Mouse (Mus musculus) MEL (cell line): ENCODE data around the gene G6pc3. TPM values are rescaled to one million over a fixed set of nuclear protein-coding genes. Genes with fewer than 3 reads are reported as not detected.

Experiments
- DNase-seq: peaks from one replicate; pipeline ENCODE4 v3.0.0; 2011; ENCODE audit warnings: low read depth, low spot score
- H3K27ac ChIP-seq: 2 replicates; pipeline ENCODE4 v1.5.1; 2012; ENCODE audit warnings: low read depth, mild to moderate bottlenecking, control low read depth, low read length, moderate library complexity; ENCODE audit not compliant: control insufficient read depth
- H3K27me3 ChIP-seq, 2 experiments: fragments of 150-350 bp in 1 of 2; sonication (generic) in 1 of 2; 2 replicates each; pipeline ENCODE4 v1.6.1; 2012; ENCODE audit warnings: low read length in 2 of 2, mild to moderate bottlenecking in 2 of 2, improper control_type of control experiment in 1 of 2, moderate library complexity in 1 of 2; ENCODE audit not compliant: insufficient read depth in 2 of 2, control insufficient read depth in 1 of 2
- H3K36me3 ChIP-seq, 2 experiments: 2 replicates each; pipeline ENCODE4 v1.6.1; 2012 to 2014; ENCODE audit warnings: low read length in 2 of 2, improper control_type of control experiment in 1 of 2, inconsistent platforms in 1 of 2, mild to moderate bottlenecking in 1 of 2; ENCODE audit not compliant: insufficient read depth in 2 of 2, control insufficient read depth in 1 of 2
- H3K4me1 ChIP-seq, 2 experiments: fragments of 150-350 bp in 1 of 2; sonication (generic) in 1 of 2; 2 replicates each; pipeline ENCODE4 v1.6.1; 2012; ENCODE audit warnings: low read length in 2 of 2, improper control_type of control experiment in 1 of 2, mild to moderate bottlenecking in 1 of 2; ENCODE audit not compliant: insufficient read depth in 2 of 2, control insufficient read depth in 1 of 2
- H3K4me3 ChIP-seq, 2 experiments: fragments of 150-350 bp in 1 of 2; sonication (generic) in 1 of 2; 2 replicates each; pipeline ENCODE4 v1.5.1; 2012; ENCODE audit warnings: low read depth in 2 of 2, low read length in 2 of 2, mild to moderate bottlenecking in 2 of 2, moderate library complexity in 2 of 2, control low read depth in 1 of 2, improper control_type of control experiment in 1 of 2; ENCODE audit not compliant: control insufficient read depth in 1 of 2, insufficient read depth in 1 of 2
- H3K79me2 ChIP-seq: 2 replicates; pipeline ENCODE4 v1.6.1; 2012; ENCODE audit warnings: mild to moderate bottlenecking, low read length, moderate library complexity; ENCODE audit not compliant: control insufficient read depth, poor library complexity, insufficient read depth
- H3K9ac ChIP-seq: 2 replicates; pipeline ENCODE4 v1.6.1; 2012; ENCODE audit warnings: low read depth, mild to moderate bottlenecking, control low read depth, low read length, moderate library complexity; ENCODE audit not compliant: control insufficient read depth, poor library complexity, severe bottlenecking
- H3K9me3 ChIP-seq: fragments of 150-350 bp; sonication (generic); replicated peaks from 2 replicates; pipeline ENCODE4 v1.6.1; 2012; ENCODE audit warnings: mild to moderate bottlenecking, low read length, improper control_type of control experiment, moderate library complexity; ENCODE audit not compliant: insufficient read depth
- CHD1 ChIP-seq: IDR thresholded peaks from 2 replicates; pipeline ENCODE4 v1.6.1; 2012; ENCODE audit warnings: low read depth, mild to moderate bottlenecking, inconsistent platforms, low read length, improper control_type of control experiment
- CHD2 ChIP-seq: IDR thresholded peaks from 2 replicates; pipeline ENCODE4 v1.6.1; 2011; ENCODE audit warnings: low read length, improper control_type of control experiment
- ELF1 ChIP-seq: IDR thresholded peaks from 2 replicates; pipeline ENCODE4 v1.6.1; 2014; ENCODE audit warnings: low read depth, mild to moderate bottlenecking, inconsistent platforms, low read length, improper control_type of control experiment, moderate library complexity
- ETS1 ChIP-seq: IDR thresholded peaks from 2 replicates; pipeline ENCODE4 v1.6.1; 2012; ENCODE audit warnings: low read depth, mild to moderate bottlenecking, inconsistent platforms, low read length, improper control_type of control experiment, moderate library complexity
- GATA1 ChIP-seq: IDR thresholded peaks from 2 replicates; pipeline ENCODE4 v1.6.1; 2011; ENCODE audit warnings: low read depth, low read length, improper control_type of control experiment
- HCFC1 ChIP-seq: IDR thresholded peaks from 2 replicates; pipeline ENCODE4 v1.6.1; 2012; ENCODE audit warnings: low read depth, mild to moderate bottlenecking, inconsistent platforms, low read length, improper control_type of control experiment, moderate library complexity
- KAT2A ChIP-seq: conservative IDR thresholded peaks from 2 replicates; pipeline ENCODE4 v1.6.1; 2012; ENCODE audit warnings: low read depth, low read length, improper control_type of control experiment, inconsistent platforms
- MAFK ChIP-seq: IDR thresholded peaks from 2 replicates; pipeline ENCODE4 v1.6.1; 2011; ENCODE audit warnings: low read depth, mild to moderate bottlenecking, low read length, improper control_type of control experiment, borderline replicate concordance
- MAX ChIP-seq: IDR thresholded peaks from 2 replicates; pipeline ENCODE4 v1.6.1; 2011; ENCODE audit warnings: low read length, improper control_type of control experiment
- MAZ ChIP-seq: IDR thresholded peaks from 2 replicates; pipeline ENCODE4 v1.6.1; 2012; ENCODE audit warnings: low read depth, mild to moderate bottlenecking, inconsistent platforms, low read length, improper control_type of control experiment
- MXI1 ChIP-seq: IDR thresholded peaks from 2 replicates; pipeline ENCODE4 v1.6.1; 2011; ENCODE audit warnings: mild to moderate bottlenecking, low read depth, low read length, improper control_type of control experiment
- NELFE ChIP-seq: IDR thresholded peaks from 2 replicates; pipeline ENCODE4 v1.6.1; 2011; ENCODE audit warnings: low read depth, low read length, improper control_type of control experiment
- POLR2AphosphoS5 ChIP-seq: IDR thresholded peaks from 2 replicates; pipeline ENCODE4 v1.6.1; 2012; ENCODE audit warnings: low read depth, borderline replicate concordance, mild to moderate bottlenecking, inconsistent platforms, low read length, moderate library complexity, mixed read lengths
- RAD21 ChIP-seq: IDR thresholded peaks from 2 replicates; pipeline ENCODE4 v1.6.1; 2011; ENCODE audit warnings: mild to moderate bottlenecking, low read depth, low read length, improper control_type of control experiment
- SIN3A ChIP-seq: IDR thresholded peaks from 2 replicates; pipeline ENCODE4 v1.6.1; 2012; ENCODE audit warnings: low read length, improper control_type of control experiment, inconsistent platforms
- TBP ChIP-seq: IDR thresholded peaks from 2 replicates; pipeline ENCODE4 v1.8.0; 2011; ENCODE audit warnings: low read depth, low read length, improper control_type of control experiment
- TCF12 ChIP-seq: IDR thresholded peaks from 2 replicates; pipeline ENCODE4 v1.6.1; 2014; ENCODE audit warnings: low read depth, mild to moderate bottlenecking, inconsistent platforms, low read length, improper control_type of control experiment, moderate library complexity
- ZC3H11A ChIP-seq: IDR thresholded peaks from 2 replicates; pipeline ENCODE4 v1.6.1; 2012; ENCODE audit warnings: low read depth, mild to moderate bottlenecking, inconsistent platforms, low read length, improper control_type of control experiment
- ZKSCAN1 ChIP-seq: IDR thresholded peaks from 2 replicates; pipeline ENCODE4 v1.6.1; 2012; ENCODE audit warnings: low read depth, mild to moderate bottlenecking, inconsistent platforms, low read length, improper control_type of control experiment, moderate library complexity
- ZMIZ1 ChIP-seq: IDR thresholded peaks from 2 replicates; pipeline ENCODE4 v1.6.1; 2012; ENCODE audit warnings: low read depth, mild to moderate bottlenecking, inconsistent platforms, low read length, improper control_type of control experiment, moderate library complexity
- ZNF384 ChIP-seq: IDR thresholded peaks from 2 replicates; pipeline ENCODE4 v1.6.1; 2012; ENCODE audit warnings: low read depth, mild to moderate bottlenecking, inconsistent platforms, low read length, improper control_type of control experiment
- polyA plus RNA-seq, 2 experiments: library from polyadenylated mRNA; stranded (reverse) in 1 of 2; unstranded in 1 of 2; fragments of >175 nt in 1 of 2; fragments of >200 nt in 1 of 2; gene quantifications; 2 replicates each; pipeline versions ENCODE4 v1.2.1 to v1.2.4; 2012; ENCODE audit warnings: low replicate concordance in 2 of 2, low read depth in 1 of 2; ENCODE audit not compliant: insufficient read length in 2 of 2, insufficient read depth in 1 of 2, missing spikeins in 1 of 2
- total RNA-seq: library from RNA; depleted of rRNA; stranded (reverse); fragments of 300-350 nt; gene quantifications from 2 replicates; pipeline ENCODE4 v1.2.3, GENCODE M21; 2012

G6pc3 gene
- total and polyA plus RNA-seq, 3 experiments: 48.9 to 104 TPM; not detected in 1

DNA sequence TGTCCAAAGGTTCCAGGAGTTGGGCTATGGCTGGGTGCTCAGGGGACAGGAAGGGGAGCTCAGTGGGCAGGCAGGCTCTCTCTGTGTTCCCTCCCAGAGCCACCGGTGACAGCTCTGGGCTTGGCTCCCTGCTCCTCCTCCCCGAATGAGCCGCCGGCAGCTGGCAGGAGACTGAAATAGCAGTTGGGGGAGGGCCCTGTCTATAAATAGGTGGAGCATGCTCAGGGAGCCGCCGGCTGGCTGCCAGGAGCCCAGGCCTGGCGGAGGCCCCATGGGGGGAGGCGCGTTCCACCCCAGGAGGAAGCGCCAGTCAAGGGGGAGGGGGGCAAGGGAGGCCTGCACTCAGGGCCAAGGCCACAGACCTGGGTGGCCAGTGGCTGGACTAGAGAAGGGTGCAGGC lies 29.4 kb downstream of the G6pc3 start (continued):
- TF ChIP-seq ZMIZ1 (no peak; the same call in 1 of the 2 replicates), ETS1 (peak; percentile 98)

DNA sequence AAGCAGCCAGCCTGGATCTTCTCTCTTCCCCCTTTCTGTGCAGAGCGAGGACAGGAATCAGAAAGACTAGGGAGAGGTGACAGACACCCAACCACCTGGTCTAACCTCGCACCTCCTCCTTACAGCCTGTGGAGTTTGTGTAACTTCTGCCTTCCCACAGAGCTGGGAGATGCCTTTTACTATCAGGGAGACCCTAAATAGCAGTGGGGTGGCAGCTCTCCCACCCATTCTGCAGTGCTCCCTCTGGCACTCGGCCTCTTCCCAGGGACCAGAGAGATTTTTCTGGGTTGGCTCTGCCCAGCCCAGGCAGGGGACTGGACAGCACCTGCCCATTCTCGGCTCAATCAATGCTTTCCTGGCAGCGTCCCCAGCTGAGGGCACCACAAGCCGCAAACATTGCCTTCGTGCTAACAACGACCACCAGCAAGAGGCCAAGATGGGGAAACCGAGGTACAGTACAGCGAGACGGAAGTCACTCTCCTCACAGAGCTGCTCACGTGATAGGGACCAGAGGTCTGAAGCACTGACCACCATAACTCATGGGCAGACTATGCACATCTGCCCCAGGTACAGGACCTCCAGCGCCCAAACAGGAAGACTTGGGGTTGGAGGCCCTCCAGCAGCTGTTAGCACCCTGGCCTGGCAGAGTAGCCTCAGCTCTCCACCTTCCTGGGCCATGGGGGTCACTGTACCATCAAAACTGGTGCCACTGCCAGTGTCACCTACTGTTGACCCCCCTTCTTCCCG lies 30.0 kb downstream of the G6pc3 start:
- Histone ChIP-seq H3K27ac (peak overlapping the region; percentile 5; the same call in 1 of the 2 replicates), H3K27me3 (no peaks in the 10 kb centered on the region), H3K36me3 (peaks cover 0 to 34% of the 10 kb centered on the region in 2 experiments; a peak in 2 of 4 replicates), H3K4me3 (no peak overlapping the region), H3K9me3 (no peaks in the 10 kb centered on the region), H3K4me1 (peaks cover 20 to 56% of the 10 kb centered on the region in 2 experiments), H3K79me2 (no peaks in the 10 kb centered on the region), H3K9ac (peak overlapping the region; percentile 3; the same call in 1 of the 2 replicates)
- DNase-seq: no peak
- TF ChIP-seq MAX (no peak), ETS1 (no peak), POLR2AphosphoS5 (no peak), NELFE (no peak), RAD21 (no peak), TCF12 (no peak), TBP (no peak), CHD1 (no peak), HCFC1 (no peak), KAT2A (no peak), ZMIZ1 (no peak), CHD2 (no peak), MAFK (no peak), ZC3H11A (no peak), GATA1 (no peak), SIN3A (no peak)

DNA sequence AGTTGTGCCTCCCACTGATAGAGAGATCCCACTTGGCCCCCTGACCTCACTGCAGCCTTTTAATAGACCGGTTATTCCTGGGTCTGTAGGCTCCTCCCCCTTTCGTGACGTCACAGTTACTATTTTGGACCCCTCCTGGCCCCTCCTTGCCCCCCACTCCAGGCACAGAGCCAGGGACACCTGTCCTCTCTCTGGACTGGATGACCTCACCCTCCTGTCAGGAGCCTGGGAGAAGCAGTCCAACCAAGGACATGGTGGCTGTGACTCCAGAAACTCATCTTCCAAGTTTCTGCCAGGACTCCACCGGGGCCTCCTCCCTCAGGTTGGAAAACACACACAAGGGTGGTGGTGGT lies 30.6 kb downstream of the G6pc3 start:
- H3K79me2 ChIP-seq: no peaks in the 10 kb centered on the region
- peaks cover 0 to 34% of the 10 kb centered on the region in 2 experiments; a peak in 2 of 4 replicates for H3K36me3 ChIP-seq
- H3K27me3 ChIP-seq: no peaks in the 10 kb centered on the region
- no peak overlapping the region for H3K27ac ChIP-seq
- no peak for DNase-seq
- TF ChIP-seq ZKSCAN1: no peak
- no peak for TF ChIP-seq POLR2AphosphoS5
- 0 out of 2 replicates have a peak, but pooled peaks have one; percentile 3 for TF ChIP-seq MAZ
- no peak for TF ChIP-seq ZNF384
- TF ChIP-seq CHD2: no peak
- TF ChIP-seq HCFC1: no peak
- TF ChIP-seq NELFE: no peak
- TF ChIP-seq MAFK: no peak
- no peak for TF ChIP-seq ELF1
- TF ChIP-seq MXI1: 0 out of 2 replicates have a peak, but pooled peaks have one; percentile 5
- no peaks in the 10 kb centered on the region for H3K9me3 ChIP-seq
- peak overlapping the region; percentile 25; the same call in 1 of the 2 replicates for H3K9ac ChIP-seq
- no peak overlapping the region for H3K4me3 ChIP-seq
- H3K4me1 ChIP-seq: peaks cover 20 to 56% of the 10 kb centered on the region in 2 experiments
